1 mouse cellular context compared by ENCODE assay signal in the genomic region with DNA sequence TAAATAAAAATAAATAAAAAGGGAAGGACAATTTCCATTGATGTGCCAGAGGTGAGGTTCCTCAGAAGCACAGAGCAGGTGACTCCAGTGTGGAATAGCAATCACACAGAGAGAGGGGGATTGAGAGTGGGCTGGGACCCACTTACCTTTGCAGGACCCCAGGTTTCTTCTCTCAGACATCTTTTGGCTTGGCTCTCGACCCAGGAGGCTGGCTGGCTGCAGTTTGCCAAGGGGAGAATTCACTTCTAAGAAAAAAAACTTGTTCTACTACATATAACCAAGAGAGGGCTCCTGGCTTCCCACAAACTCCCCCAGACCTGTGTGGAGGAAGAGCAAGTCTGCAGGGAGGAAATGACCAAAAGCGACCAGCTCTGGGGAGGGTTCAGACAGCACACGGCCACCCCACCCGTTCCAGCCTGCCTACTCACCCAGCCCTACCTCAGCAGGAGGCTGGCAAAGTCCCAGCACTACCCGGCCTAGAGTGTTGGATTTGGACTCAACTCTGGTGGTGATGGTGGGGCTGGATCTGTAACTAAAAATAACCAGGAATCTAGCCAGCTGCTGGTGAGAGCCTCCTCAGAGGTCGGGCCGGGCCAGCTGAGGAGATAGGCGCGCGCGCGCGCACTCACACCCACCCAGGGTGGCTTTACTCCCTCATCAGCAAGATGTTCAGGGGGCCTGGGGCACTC.
TF ChIP-seq lines count a peak whose summit lies in the region.

No protein-coding gene starts in this region.

TF ChIP-seq in MEL, 35 proteins besides CTCF, POLR2A, EP300 and RAD21 (continued from another document):
- TF ChIP-seq USF1 (IDR thresholded peaks at IDR 0.05; ENCODE audit: low read depth, low read length) (no peak), SMC3 (IDR thresholded peaks at IDR 0.05; ENCODE audit: low read depth, low read length) (0 out of 2 replicates have a peak, but pooled peaks have one; percentile 3), MAX (IDR thresholded peaks at IDR 0.05; ENCODE audit: low read length) (no peak), USF2 (IDR thresholded peaks at IDR 0.05; ENCODE audit: borderline replicate concordance in 1 of 2, insufficient read depth in 1 of 2, low read depth in 1 of 2, low read length in 2 of 2) (no peak), ELF1 (IDR thresholded peaks at IDR 0.05; ENCODE audit: low read depth, low read length) (no peak), TBP (IDR thresholded peaks at IDR 0.05; ENCODE audit: low read depth, low read length) (no peak), GABPA (IDR thresholded peaks at IDR 0.05; ENCODE audit: low read depth, low read length) (no peak), JUND (IDR thresholded peaks at IDR 0.05; ENCODE audit: low read depth, low read length) (no peak), ETS1 (IDR thresholded peaks at IDR 0.05; ENCODE audit: low read depth, low read length) (peak; percentile 62), ZNF384 (IDR thresholded peaks at IDR 0.05; ENCODE audit: low read depth, low read length) (no peak), HCFC1 (IDR thresholded peaks at IDR 0.05; ENCODE audit: low read depth, low read length) (no peak), POLR2AphosphoS5 (IDR thresholded peaks at IDR 0.05; ENCODE audit: borderline replicate concordance, low read depth, low read length) (no peak)
